Mouse (Mus musculus) left cerebral cortex, postnatal 36 days (tissue): ENCODE data around the gene Pcp2. TPM values are rescaled to one million over a fixed set of nuclear protein-coding genes. Genes with fewer than 3 reads are reported as not detected.

Experiments
- DNase-seq, 2 experiments: peaks; one replicate each; pipeline ENCODE4 v3.0.0; 2021 to 2022; ENCODE audit warnings: low spot score in 2 of 2, mixed read lengths in 1 of 2
- intact Hi-C: fragments of 180-260 bp; cut with DNase I; formaldehyde crosslinking; loops from one replicate; pipeline ENCODE4 v1.15.1; 2025
- total RNA-seq, 2 experiments: library from RNA; stranded (reverse); gene quantifications; 2 replicates each; pipeline ENCODE4 v1.2.3; 2021

The Pcp2 gene
- total RNA-seq: not detected

DNA sequence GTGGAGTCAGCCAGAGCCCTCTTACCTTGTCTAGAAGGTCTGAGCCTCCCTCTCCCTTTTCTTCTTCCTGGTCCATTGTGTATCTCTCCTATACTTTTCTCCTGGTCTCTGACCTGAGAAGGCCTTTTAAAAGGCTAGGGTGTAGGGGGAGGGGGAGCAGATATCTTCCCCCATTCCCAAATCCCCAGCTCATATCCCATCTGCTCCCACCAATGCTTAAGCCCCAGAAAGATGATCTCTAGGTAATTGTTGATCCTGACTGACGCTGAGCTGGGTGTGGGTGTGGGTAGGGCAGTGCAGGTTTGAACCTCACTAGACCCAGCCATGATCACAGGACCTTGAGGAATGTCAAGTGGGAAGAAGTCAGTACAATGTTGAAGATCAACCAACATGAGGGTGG is at the start of gene Pcp2:
TSS of gene Pcp2 (minus strand) at position 101 of the 400 bp plus-strand sequence.
- intact Hi-C loops: no loop called here
- no peak for DNase-seq

GRCm38 (mm10) chr8:3674671-3675070 is 49.3 kb upstream of the Pcp2 start:
- no peak for DNase-seq
- intact Hi-C loops: loop anchor here (5.0 kb wide), 1 partner anchor 117 kb away; no protein-coding TSS in a partner anchor

GRCm38 (mm10) chr8:3671980-3672491 is 46.7 kb upstream of the Pcp2 start, which contains the start of gene Fcor:
Gene Fcor (minus strand): TSS chr8:3672362.
- DNase-seq: peak; percentile 86 to 87
- intact Hi-C loops: loop anchor here (5.0 kb wide), 1 partner anchor 115 kb away; no protein-coding TSS in a partner anchor

GRCm38 (mm10) chr8:3670388-3670787 is 45.0 kb upstream of the Pcp2 start:
- DNase-seq: no peak
- intact Hi-C loops: loop anchor here (5.0 kb wide), 1 partner anchor 113 kb away; no protein-coding TSS in a partner anchor

- no peak for DNase-seq
- intact Hi-C loops: no loop called here
These were observed 40.2 kb upstream of the Pcp2 start, which contains the start of gene Mcemp1 for GRCm38 (mm10) chr8:3665507-3665906. Gene Mcemp1 (plus strand): TSS chr8:3665754.

DNA sequence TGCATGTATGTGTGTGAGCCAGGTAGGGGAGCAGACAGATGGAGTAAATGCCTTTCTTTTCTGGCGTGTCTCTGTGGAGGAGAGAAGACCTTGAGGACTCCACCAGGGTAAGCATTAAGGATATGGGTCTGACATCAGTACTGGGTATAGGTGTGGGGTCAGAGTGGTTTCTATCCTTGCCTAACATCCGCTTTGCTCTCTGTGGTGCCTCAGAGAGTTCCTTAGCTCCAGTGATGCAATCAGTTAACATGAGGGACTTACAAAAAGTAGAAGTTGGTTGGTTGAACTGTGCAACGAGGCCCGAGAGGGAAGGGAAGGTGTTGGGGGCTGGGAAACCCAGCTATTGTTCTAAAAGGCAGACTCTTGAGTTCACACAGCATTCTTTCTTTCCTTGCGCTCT is 39.1 kb upstream of the Pcp2 start:
- DNase-seq: no peak
- intact Hi-C loops: no loop called here

DNA sequence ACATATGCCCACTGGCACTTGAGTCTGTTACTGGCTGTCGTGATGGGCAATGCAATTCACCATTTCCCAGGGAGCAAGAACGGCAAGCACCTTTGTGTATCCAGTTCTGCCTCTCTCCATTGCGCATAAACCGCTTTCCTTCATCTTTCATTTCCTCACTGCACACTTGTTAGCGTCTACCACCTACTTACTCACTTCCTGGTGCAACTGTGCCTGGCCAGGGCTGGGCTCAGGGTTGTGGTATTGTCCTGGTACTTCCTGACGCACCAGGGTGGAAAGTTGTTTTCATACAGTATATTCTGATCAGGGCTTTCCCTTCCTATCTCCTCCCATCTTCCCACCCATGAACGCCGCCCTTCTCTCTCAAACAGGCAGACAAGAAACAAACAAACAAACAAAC is 35.5 kb upstream of the Pcp2 start:
- intact Hi-C loops: no loop called here
- no peak for DNase-seq

DNA sequence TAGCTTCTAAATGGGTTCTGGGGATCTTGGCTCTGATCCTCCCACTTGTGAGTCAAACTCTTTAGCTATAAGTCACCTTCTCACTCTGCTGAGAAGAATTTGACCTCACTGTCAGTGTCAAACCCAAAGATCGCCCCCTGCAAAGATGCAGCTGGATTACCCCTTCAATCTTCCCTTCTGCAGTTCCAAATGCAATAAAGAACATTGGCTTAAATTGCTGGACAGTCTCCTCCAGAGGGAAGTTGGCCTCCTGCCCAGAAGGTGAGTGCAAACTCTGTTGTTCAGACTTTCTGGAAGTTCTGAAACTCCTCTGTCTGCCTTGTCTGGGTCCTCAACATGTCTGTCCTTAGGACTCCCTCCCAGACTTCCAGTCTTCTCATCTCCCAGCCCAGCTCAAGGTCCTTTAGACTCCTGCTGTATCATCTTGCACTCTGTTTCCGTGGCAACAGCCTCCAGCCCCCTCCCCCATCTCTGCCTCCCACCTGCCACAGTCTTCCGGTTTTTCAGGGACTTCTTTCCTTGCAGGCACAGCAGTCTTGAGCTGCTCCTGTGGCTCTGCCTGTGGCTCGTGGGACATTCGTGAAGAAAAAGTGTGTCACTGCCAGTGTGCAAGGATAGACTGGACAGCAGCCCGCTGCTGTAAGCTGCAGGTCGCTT is 31.5 kb upstream of the Pcp2 start:
- peak in 1 of 2 experiments; percentile 9 for DNase-seq
- intact Hi-C loops: no loop called here

DNA sequence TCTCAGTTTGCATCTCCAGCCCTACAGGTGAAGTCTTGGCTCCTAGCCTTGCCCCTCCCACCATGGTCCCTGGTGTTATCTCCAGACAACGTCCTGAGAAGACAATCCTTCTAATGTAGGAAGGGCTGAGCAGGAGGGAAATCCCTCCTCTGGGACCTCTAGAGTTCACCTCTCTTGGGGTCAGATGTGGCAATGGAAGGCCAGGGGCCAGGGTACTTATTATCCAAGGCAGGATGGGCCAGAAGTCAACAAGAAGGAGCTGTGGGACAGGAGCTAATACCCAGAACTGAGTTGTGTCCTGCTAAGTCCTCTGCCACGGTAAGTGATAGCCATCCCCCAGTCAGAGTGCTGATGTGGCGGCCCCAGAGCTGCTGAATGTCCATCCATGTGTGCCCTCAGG is 30.2 kb upstream of the Pcp2 start, which contains the start of gene Retn:
TSS of gene Retn (plus strand) at position 245 of the 400 bp plus-strand sequence.
- DNase-seq: no peak
- intact Hi-C loops: no loop called here

DNA sequence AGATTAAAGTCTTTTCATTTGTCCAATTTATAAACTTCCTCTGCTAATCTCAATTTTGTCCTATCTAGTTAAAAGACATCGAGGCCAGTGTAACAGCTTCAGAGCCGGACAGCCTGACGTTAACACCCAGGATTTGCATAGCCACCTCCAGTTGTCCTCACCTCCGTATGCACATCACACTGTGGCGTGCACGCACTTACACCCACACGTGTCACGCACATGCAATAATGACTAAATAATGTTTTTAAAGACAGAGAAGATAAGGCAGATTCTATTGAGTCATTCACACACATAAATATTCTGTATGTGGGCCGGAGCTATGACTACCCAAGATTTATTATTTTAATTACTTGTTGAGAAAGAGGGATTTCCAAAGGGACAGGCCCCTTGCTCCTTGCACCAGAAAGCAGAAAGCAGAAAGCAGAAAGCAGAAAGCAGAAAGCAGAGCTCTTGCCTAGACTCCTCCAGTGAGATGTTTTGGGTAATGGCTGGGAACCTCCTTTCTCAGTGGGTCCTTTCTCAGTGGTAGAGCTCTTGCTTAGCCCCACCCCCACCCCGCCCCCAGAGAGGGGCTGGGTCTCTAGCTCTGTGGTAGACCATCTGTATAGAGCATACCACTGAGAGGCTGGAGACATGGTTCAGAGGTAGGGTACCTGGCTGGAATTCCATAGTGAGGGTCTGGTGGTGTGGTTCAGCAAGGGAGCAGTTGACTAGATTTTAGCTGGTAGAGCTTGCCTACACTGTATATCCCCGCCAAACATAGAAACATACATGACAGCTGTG is 29.6 kb upstream of the Pcp2 start:
- intact Hi-C loops: no loop called here
- no peak for DNase-seq

GRCm38 (mm10) chr8:3652845-3653244 is 27.5 kb upstream of the Pcp2 start:
- DNase-seq: no peak
- intact Hi-C loops: no loop called here

DNA sequence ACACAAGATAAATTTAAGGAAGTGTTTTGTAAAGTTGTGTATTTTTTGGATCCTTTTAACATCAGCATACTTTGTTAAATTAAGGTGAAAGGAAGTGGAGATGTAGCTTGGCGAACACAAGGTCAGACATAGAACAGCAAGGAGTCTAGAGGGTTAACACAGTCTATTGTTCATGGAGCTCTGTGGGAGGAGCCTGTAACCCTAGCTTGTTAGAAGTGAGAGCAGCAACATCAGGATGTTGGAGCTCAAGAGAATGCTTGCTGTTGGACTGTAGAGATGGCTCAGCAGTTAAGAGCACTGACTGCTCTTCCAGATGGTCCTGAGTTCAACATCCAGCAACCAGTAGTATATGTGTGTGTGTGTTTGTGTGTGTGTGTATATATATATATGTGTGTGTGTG is 23.6 kb upstream of the Pcp2 start:
- intact Hi-C loops: no loop called here

DNA sequence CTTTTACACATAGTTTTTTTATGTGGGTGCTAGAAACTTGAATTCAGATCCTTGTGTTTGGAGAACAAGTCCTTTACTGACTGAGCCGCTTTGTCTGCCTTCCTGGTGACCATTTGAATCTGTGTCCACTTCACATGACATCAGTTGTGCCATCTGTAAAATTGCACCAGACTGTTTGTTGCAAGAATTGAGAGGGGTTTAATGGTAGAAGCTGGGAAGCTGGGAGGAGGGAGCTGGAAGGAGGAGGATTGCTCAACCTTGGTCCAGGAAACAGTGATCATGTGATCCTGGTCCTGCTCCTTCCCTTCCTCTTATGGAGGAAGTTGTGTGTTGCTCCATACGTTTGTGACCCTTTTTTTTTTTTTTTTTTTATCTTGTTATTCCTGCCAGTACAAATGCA is 22.9 kb upstream of the Pcp2 start:
- DNase-seq: no peak
- intact Hi-C loops: no loop called here

More for the DNA sequence above, 23.6 kb upstream of the Pcp2 start:
- no peak for DNase-seq

DNA sequence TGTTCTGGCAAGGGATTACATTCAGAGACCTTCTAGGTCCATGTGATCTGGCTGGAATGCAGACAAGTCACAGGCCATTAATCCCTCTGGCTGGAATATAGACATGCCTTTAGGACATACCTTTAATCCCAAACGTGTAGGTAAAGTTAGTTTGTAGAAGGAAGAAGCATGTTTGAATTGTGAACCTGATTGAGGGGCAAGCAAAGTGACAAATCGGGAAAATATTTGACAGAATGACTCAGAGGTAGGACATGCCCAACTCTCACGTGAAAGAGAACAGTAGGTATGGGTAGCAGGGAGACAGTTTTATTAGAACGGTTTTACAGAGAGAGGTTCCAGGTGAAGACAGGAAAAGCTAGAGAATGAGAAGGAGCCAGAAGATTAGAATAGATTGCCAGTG is 22.2 kb upstream of the Pcp2 start:
- no peak for DNase-seq
- intact Hi-C loops: no loop called here

GRCm38 (mm10) chr8:3646824-3647531 is 21.6 kb upstream of the Pcp2 start:
- intact Hi-C loops: no loop called here
- no peak for DNase-seq

- intact Hi-C loops: no loop called here
- DNase-seq: no peak
These were observed 20.5 kb upstream of the Pcp2 start for GRCm38 (mm10) chr8:3645804-3646203.

DNA sequence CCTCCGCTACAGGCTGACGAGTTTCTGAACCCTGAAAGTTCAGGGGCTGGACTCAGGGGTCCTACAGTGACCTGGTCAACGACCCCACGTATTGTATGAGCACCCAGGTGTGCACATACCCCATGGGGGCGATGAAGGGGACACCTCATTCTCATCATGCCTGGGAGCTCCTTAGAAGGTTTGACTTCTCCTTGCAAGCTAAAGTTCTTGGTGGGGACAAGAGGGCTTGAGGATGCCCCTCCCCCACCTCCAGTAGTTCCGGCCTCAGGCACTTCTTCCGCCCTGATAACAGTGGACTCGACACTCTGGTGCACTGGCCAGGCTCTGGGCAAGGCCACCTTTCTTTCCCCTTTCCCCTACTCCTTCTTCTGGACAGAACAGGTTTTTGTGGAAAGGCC is 6.1 kb upstream of the Pcp2 start:
- intact Hi-C loops: no loop called here
- DNase-seq: no peak

DNA sequence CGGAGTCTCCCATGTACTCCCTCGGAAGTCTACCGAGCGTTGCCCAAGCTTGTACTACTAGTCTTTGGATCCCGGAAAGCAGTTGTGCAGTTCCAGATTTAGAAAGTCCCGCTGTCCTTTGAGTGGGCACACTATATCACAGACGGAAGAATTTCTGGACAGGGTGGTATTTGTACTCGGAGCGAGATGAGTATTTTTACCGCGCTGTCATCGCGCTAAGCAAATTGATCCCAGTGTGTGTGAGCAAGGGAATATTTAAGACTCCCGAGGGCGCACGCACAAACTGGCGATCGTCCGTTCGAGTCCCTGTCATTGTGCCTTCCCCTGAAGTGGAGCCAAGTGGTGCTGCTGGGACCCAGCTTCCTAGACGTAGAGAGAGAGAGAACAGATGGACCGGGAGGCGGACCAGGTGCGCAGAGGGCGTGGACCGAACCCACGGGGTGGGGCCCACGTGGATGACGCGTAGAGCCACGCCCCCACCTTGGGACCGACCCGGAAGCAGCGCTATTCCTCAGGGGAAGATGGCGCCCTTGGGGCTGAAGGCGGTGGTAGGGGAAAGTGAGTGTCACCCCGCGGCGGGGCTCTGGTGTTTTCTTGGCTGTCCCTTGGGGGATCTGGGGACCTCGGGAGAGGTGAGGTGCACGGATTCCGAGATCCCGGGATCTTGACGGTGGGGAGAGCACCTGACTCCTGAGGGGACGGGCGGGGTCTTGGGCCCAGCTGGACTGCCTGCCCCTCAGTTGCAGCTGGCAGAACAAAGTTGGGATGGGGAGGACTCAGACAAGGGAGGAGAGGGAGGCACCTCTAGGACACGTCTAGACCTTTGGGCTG is 5.5 kb upstream of the Pcp2 start, which contains the start of gene Stxbp2:
TSS of gene Stxbp2 (plus strand) at position 309 of the 831 bp plus-strand sequence.
- peak; percentile 67 to 75 for DNase-seq
- intact Hi-C loops: no loop called here

- DNase-seq: no peak
- intact Hi-C loops: no loop called here
These were observed 2.7 kb upstream of the Pcp2 start for GRCm38 (mm10) chr8:3628014-3628413.
